Mouse (Mus musculus): ENCODE measurements around the gene Gm10491. TPM values are rescaled to one million over a fixed set of nuclear protein-coding genes. Genes with fewer than 3 reads are reported as not detected.
A peak's percentile ranks its signal among the peaks of the same experiment; 100 is the strongest.
"Not testable (repeated sequence)": the region's sequence is repeated elsewhere in the genome, so short reads cannot be mapped to it uniquely, and the experiment has no call there.

Gene Gm10491
- polyA plus RNA-seq, 1 experiment from 2014 or later: not detected

DNA sequence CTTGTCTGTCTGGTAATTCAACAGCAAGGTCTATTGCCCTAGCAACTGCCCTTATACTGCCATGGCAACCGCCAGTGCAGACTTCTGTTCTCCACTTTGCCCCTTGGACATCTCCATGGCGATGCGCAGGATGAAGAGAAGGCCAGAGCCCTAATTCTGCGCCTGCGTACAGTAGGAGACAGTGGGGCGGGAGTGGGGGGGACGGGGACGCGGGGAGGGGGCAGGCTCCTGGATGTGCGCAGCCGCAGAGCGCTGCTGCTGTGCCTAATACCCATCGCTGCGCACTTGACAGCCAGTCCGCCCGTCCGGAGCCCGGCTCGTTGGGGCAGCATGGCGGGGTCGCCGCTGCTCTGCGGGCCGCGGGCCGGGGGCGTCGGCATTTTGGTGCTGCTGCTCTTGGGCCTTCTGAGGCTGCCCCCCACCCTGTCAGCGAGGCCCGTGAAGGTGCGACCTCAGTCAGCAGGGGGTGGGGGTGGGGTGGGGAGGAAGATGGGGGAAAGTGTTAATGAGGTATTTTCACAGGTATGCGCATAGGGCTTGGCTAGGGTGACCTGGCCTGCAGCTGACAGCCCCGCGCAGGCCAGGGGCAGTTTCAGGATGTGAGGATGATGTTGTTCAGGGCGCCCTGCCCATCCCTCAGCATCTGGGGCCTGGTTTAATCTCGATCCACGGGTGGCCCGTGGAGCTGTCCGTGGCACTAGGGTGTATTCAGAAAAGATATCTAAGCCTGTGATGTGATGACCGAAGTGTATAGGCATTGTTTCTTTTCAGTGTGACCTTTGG is 12.2 kb upstream of the Gm10491 start, which contains the start of gene Pcsk1n:
Pcsk1n (plus strand) TSS at position 222 of the 783 bp plus-strand sequence.
- ATAC-seq (ENCODE audit: insufficient number of reproducible peaks, insufficient read depth, low FRiP score, low TSS enrichment, low read depth): no peak
- Histone ChIP-seq H3K27me3 (peaks cover 64% of the 10 kb centered on the region), H3K4me1 (replicated peaks) (0 out of 2 replicates have a peak, but pooled peaks cover 3% of the 10 kb centered on the region), H3K36me3 (no peaks in the 10 kb centered on the region), H3K9me3 (no peaks in the 10 kb centered on the region), H3K4me3 (replicated peaks) (peak within 1 kb of the TSS; percentile 30), H3K9ac (replicated peaks) (0 out of 2 replicates have a peak within 1 kb of the TSS, but pooled peaks have one; percentile 12), H3K4me2 (peak within 1 kb of the TSS; percentile 56), H3K27ac (no peak within 1 kb of the TSS)
- WGBS: 16% methylated on average over 28 of the region's 40 CpGs

GRCm38 (mm10) chrX:7917960-7918359 is 10.3 kb upstream of the Gm10491 start:
- not testable (repeated sequence) for H3K36me3 ChIP-seq; H3K4me3 ChIP-seq (replicated peaks); H3K4me1 ChIP-seq (replicated peaks); H3K4me2 ChIP-seq; H3K9ac ChIP-seq (replicated peaks); ATAC-seq (ENCODE audit: insufficient number of reproducible peaks, insufficient read depth, low FRiP score, low TSS enrichment, low read depth); H3K27ac ChIP-seq; H3K9me3 ChIP-seq
- WGBS: 69% methylated on average over 6 of the region's 6 CpGs
- H3K27me3 ChIP-seq: peaks cover 47% of the 10 kb centered on the region

DNA sequence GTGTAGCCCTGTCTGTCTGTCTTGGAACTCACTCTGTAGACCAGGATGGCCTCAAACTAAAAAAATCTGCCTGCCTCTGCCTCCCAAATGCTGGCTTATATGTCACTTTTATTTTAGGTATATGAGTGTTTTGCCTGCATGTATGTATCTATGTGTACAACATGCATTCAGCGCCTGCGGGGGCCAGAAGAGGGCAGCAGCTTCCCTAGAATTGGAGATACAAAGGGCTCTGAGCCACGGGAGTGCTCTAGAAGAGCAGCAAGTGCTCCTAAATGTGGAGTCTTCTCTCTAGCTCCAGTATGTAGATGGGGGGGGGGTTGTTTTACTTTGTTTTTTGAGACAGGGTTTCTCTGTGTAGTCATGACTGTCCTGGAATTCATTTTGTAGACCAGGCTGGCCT is 8.0 kb upstream of the Gm10491 start:
- not testable (repeated sequence) for H3K4me2 ChIP-seq; H3K36me3 ChIP-seq; ATAC-seq (ENCODE audit: insufficient number of reproducible peaks, insufficient read depth, low FRiP score, low TSS enrichment, low read depth); H3K9ac ChIP-seq (replicated peaks); H3K4me1 ChIP-seq (replicated peaks); H3K27ac ChIP-seq; H3K9me3 ChIP-seq; H3K4me3 ChIP-seq (replicated peaks)
- WGBS: 21% methylated on average over 3 of the region's 3 CpGs
- H3K27me3 ChIP-seq: peaks cover 24% of the 10 kb centered on the region

- Histone ChIP-seq H3K9ac (replicated peaks) (no peak overlapping the region), H3K36me3 (peaks cover 16% of the 10 kb centered on the region), H3K4me2 (no peak overlapping the region), H3K4me3 (replicated peaks) (no peak overlapping the region), H3K9me3 (no peaks in the 10 kb centered on the region), H3K27me3 (no peaks in the 10 kb centered on the region), H3K27ac (no peak overlapping the region), H3K4me1 (replicated peaks) (no peaks in the 10 kb centered on the region)
- 60% methylated on average over 6 of the region's 6 CpGs for WGBS
- no peak for ATAC-seq (ENCODE audit: insufficient number of reproducible peaks, insufficient read depth, low FRiP score, low TSS enrichment, low read depth)
These were observed 2.8 kb upstream of the Gm10491 start for GRCm38 (mm10) chrX:7910473-7910872.

- H3K4me3 ChIP-seq (replicated peaks); H3K9ac ChIP-seq (replicated peaks); H3K4me1 ChIP-seq (replicated peaks); H3K9me3 ChIP-seq; ATAC-seq (ENCODE audit: insufficient number of reproducible peaks, insufficient read depth, low FRiP score, low TSS enrichment, low read depth); H3K27ac ChIP-seq; H3K27me3 ChIP-seq; H3K4me2 ChIP-seq: not testable (repeated sequence)
- 93% methylated on average over 4 of the region's 4 CpGs for WGBS
- H3K36me3 ChIP-seq: peaks cover 24% of the 10 kb centered on the region
These were observed 1.6 kb upstream of the Gm10491 start, which contains the start of gene Gm10490 for GRCm38 (mm10) chrX:7909242-7909641. TSS of gene Gm10490 (plus strand) at chrX:7909542.

DNA sequence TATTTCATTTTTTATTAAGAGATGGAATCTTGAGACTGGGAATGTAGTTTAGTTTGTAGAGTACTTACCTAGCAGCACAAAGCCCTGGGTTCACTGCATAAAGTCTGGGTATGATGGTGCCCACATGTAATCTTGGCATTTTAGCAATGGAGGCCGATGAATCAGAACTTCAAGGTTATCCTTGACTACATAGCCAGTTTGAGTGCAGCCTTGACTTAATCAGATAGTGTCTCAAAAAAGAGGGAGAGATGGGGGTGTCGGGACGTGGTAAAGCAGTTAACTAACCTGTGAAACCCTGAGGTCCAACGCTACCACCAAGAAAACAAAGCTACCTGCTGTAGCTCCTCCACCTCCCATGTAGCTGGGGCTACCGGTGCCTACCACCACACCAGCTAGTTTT is 3.2 kb downstream of the Gm10491 start:
- H3K9ac ChIP-seq (replicated peaks): no peak overlapping the region
- WGBS: 90% methylated on average over 5 of the region's 5 CpGs
- H3K27me3 ChIP-seq: no peaks in the 10 kb centered on the region
- H3K4me1 ChIP-seq (replicated peaks): no peaks in the 10 kb centered on the region
- no peak overlapping the region for H3K27ac ChIP-seq
- H3K4me3 ChIP-seq (replicated peaks): no peak overlapping the region
- peaks cover 31% of the 10 kb centered on the region for H3K36me3 ChIP-seq
- no peaks in the 10 kb centered on the region for H3K9me3 ChIP-seq
- no peak for ATAC-seq (ENCODE audit: insufficient number of reproducible peaks, insufficient read depth, low FRiP score, low TSS enrichment, low read depth)
- no peak overlapping the region for H3K4me2 ChIP-seq

DNA sequence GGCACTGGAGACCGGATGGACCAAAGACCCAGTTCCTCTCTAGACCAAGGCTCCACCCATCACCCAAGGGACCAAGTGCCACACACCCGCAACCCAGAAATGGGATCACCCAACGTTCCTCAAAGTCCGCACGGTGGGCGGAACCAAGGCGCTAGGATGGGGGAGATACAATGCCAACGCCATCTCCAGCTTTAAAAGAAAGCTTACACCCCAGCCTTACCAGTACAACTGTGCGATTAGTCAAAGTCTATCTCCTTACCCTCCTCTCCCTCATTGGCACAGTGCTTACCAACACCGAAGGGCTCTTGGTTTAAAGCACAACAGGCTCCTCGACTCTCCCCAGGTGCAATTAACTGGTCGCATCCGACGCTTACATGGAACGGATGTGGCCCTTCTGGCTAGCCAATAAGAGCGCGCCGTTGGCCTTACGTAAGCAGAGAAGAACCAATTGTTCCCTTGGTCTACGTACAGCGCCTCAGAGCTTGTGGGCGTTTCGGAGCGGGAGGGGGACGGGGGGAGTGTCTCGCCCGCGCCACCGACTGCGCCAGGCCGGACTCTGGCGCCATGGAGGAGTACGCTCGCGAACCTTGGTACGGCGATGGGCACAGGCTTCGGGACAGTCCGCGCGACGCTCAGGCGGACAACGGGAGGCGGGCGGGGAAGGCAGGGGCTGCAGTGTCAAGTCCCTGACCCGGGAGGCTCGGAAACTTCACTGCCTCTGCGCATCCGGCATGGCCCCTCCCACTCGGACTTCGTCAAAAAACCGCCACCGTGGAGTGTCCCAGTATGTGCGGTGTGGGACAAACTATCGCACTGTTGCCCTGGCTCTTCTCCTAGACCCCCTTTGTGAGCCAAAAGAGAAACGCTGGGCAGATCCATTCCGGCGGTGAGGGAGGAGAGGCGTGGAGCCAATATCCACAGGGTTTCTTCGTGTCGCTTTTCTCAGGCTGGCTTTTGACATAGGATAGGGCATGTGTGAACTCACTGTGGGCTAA is 8.5 kb downstream of the Gm10491 start, which contains the start of the genes Pqbp1 and Timm17b:
Pqbp1 (minus strand) TSS at position 390 of the 995 bp plus-strand sequence.
Timm17b (plus strand) TSS at position 478 of the 995 bp plus-strand sequence.
- ATAC-seq (ENCODE audit: insufficient number of reproducible peaks, insufficient read depth, low FRiP score, low TSS enrichment, low read depth): peak; percentile 97

GRCm38 (mm10) chrX:7898211-7898610 is 9.4 kb downstream of the Gm10491 start:
- Histone ChIP-seq H3K4me3 (replicated peaks) (peak overlapping the region; percentile 55), H3K36me3 (peaks cover 16% of the 10 kb centered on the region), H3K27ac (no peak overlapping the region), H3K9ac (replicated peaks) (peak overlapping the region; percentile 45; the same call in 1 of the 2 replicates), H3K4me1 (replicated peaks) (0 out of 2 replicates have a peak, but pooled peaks cover 4% of the 10 kb centered on the region), H3K27me3 (no peaks in the 10 kb centered on the region), H3K4me2 (peak overlapping the region; percentile 59), H3K9me3 (no peaks in the 10 kb centered on the region)
- ATAC-seq (ENCODE audit: insufficient number of reproducible peaks, insufficient read depth, low FRiP score, low TSS enrichment, low read depth): no peak
- WGBS: 24% methylated on average over 13 of the region's 13 CpGs

More for the DNA sequence above, 8.5 kb downstream of the Gm10491 start, which contains the start of the genes Pqbp1 and Timm17b:
- 0 out of 2 replicates have a peak, but pooled peaks cover 4% of the 10 kb centered on the region for H3K4me1 ChIP-seq (replicated peaks)
- H3K27ac ChIP-seq: peak within 1 kb of the TSS; percentile 82
- H3K4me3 ChIP-seq (replicated peaks): peak within 1 kb of the TSS; percentile 55
- peaks cover 21% of the 10 kb centered on the region for H3K36me3 ChIP-seq
- H3K9ac ChIP-seq (replicated peaks): peak within 1 kb of the TSS; percentile 60
- 14% methylated on average over 62 of the region's 62 CpGs for WGBS
- H3K4me2 ChIP-seq: peak within 1 kb of the TSS; percentile 59
- H3K27me3 ChIP-seq: no peaks in the 10 kb centered on the region
- no peaks in the 10 kb centered on the region for H3K9me3 ChIP-seq

DNA sequence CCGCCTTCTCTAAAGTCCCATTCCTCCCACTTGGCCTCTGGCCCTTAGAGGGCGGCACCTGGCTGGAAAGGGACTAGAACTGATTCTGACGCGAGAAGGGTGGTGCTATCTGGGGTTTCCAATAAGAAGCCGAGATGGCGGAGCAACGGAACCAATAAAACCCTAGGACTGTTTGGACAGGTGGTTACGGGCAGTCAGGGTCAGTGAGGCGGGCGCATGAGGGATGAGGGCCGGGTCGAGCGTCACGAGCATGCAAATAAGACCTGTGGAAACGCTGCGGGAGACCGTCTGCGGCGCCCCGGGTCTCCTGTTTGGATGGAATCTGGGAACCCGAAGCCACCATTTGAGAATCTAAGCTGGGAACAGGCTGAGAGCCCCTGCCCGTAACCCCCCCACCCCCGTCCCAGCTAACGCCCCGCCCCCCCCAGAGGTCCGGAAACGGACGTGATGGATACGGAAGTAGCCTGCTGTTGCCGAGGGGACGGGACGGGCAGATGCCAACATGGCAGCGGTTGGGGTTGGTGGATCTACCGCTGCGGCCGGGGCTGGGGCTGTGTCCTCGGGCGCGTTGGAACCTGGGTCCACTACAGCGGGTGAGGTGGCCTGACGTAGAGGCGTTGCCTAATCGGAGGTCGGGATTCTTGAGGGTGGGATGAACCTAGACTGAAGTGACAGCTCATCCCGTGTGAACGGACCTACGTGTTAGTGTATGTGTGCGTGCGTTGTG is 23.6 kb downstream of the Gm10491 start, which contains the start of gene Slc35a2:
Slc35a2 (plus strand) TSS at position 188 of the 727 bp plus-strand sequence.
- peak; percentile 88 for ATAC-seq (ENCODE audit: insufficient number of reproducible peaks, insufficient read depth, low FRiP score, low TSS enrichment, low read depth)
- 14% methylated on average over 48 of the region's 49 CpGs for WGBS
- Histone ChIP-seq H3K27ac (peak within 1 kb of the TSS; percentile 64), H3K9me3 (no peaks in the 10 kb centered on the region), H3K27me3 (no peaks in the 10 kb centered on the region), H3K4me1 (replicated peaks) (peaks cover 4% of the 10 kb centered on the region), H3K36me3 (peaks cover 5% of the 10 kb centered on the region; the same call in 1 of the 2 replicates), H3K9ac (replicated peaks) (peak within 1 kb of the TSS; percentile 40), H3K4me2 (peak within 1 kb of the TSS; percentile 63), H3K4me3 (replicated peaks) (peak within 1 kb of the TSS; percentile 57)

DNA sequence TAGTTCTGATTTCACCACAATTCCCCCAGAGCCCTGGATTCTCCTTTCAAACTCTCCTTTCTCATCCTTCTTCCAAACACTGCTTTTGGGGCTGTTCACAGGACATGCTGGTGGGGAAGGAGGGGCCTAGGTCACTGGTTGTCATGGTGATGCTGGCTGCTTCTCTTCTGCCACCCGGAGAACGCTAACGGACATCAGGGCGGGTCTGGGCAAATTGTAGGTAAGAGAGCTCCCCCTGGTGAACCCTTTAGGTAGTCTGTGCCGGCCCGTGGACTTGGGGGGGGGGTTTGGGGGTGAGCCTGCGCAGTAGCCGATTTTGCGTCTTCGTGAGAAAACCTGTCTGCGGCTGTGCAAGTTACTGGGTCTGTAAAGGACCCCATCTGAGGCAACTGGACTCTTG is 27.8 kb downstream of the Gm10491 start:
- 19% methylated on average over 11 of the region's 11 CpGs for WGBS
- Histone ChIP-seq H3K27me3 (peaks cover 6% of the 10 kb centered on the region; the same call in 1 of the 2 replicates), H3K36me3 (no peaks in the 10 kb centered on the region; the same call in 1 of the 2 replicates), H3K4me3 (replicated peaks) (no peak overlapping the region), H3K9ac (replicated peaks) (no peak overlapping the region), H3K9me3 (no peaks in the 10 kb centered on the region), H3K27ac (no peak overlapping the region), H3K4me2 (peak overlapping the region; percentile 42), H3K4me1 (replicated peaks) (peaks cover 6% of the 10 kb centered on the region)
- peak; percentile 29; the same call in 1 of the 2 replicates for ATAC-seq (ENCODE audit: insufficient number of reproducible peaks, insufficient read depth, low FRiP score, low TSS enrichment, low read depth)
